Mouse (Mus musculus): ENCODE data around the gene Icos. TPM values are rescaled to one million over a fixed set of nuclear protein-coding genes. Genes with fewer than 3 reads are reported as not detected.

Icos gene
- polyA plus RNA-seq, 1 experiment from 2014 or later = 0.32 TPM

GRCm38 (mm10) chr1:60975646-60976294, 2.0 kb upstream of the Icos start:
- no peaks in the 10 kb centered on the region for H3K27me3 ChIP-seq (replicated peaks; ENCODE audit: control insufficient read depth, insufficient read depth, low read length)
- 80% methylated on average over 5 of the region's 5 CpGs for WGBS
- no peaks in the 10 kb centered on the region for H3K9me3 ChIP-seq (ENCODE audit: control insufficient read depth, low read length)
- no peaks in the 10 kb centered on the region for H3K36me3 ChIP-seq (ENCODE audit: control insufficient read depth, insufficient read depth, low read length)
- no peak overlapping the region for H3K4me2 ChIP-seq
- no peak overlapping the region for H3K27ac ChIP-seq (ENCODE audit: low read depth, low read length)
- H3K4me1 ChIP-seq (replicated peaks; ENCODE audit: control insufficient read depth, insufficient read depth, low read length) = no peaks in the 10 kb centered on the region
- H3K9ac ChIP-seq (ENCODE audit: low read depth, low read length) = no peak overlapping the region
- no peak overlapping the region for H3K4me3 ChIP-seq (ENCODE audit: low read depth, low read length)
- DNase-seq (ENCODE audit: low spot score) = no peak
- ATAC-seq (replicated peaks; ENCODE audit: low FRiP score) = no peak

- ATAC-seq (replicated peaks; ENCODE audit: low FRiP score) (no peak), DNase-seq (ENCODE audit: low spot score) (no peak)
- Histone ChIP-seq H3K4me3 (ENCODE audit: low read depth, low read length) (no peak overlapping the region), H3K36me3 (ENCODE audit: control insufficient read depth, insufficient read depth, low read length) (no peaks in the 10 kb centered on the region), H3K9ac (ENCODE audit: low read depth, low read length) (no peak overlapping the region), H3K27ac (ENCODE audit: low read depth, low read length) (no peak overlapping the region), H3K4me1 (replicated peaks; ENCODE audit: control insufficient read depth, insufficient read depth, low read length) (no peaks in the 10 kb centered on the region), H3K27me3 (replicated peaks; ENCODE audit: control insufficient read depth, insufficient read depth, low read length) (no peaks in the 10 kb centered on the region), H3K9me3 (ENCODE audit: control insufficient read depth, low read length) (no peaks in the 10 kb centered on the region), H3K4me2 (no peak overlapping the region)
- WGBS = 85% methylated on average over 7 of the region's 7 CpGs
Observed at GRCm38 (mm10) chr1:60979126-60979842, 1.6 kb downstream of the Icos start.

GRCm38 (mm10) chr1:60979843-60980235, 2.1 kb downstream of the Icos start:
- H3K4me2 ChIP-seq = no peak overlapping the region
- no peak overlapping the region for H3K9ac ChIP-seq (ENCODE audit: low read depth, low read length)
- WGBS = 67% methylated on average over 2 of the region's 2 CpGs
- ATAC-seq (replicated peaks; ENCODE audit: low FRiP score) (no peak), DNase-seq (ENCODE audit: low spot score) (no peak)
- H3K36me3 ChIP-seq (ENCODE audit: control insufficient read depth, insufficient read depth, low read length) = no peaks in the 10 kb centered on the region
- no peaks in the 10 kb centered on the region for H3K4me1 ChIP-seq (replicated peaks; ENCODE audit: control insufficient read depth, insufficient read depth, low read length)
- no peaks in the 10 kb centered on the region for H3K9me3 ChIP-seq (ENCODE audit: control insufficient read depth, low read length)
- no peak overlapping the region for H3K4me3 ChIP-seq (ENCODE audit: low read depth, low read length)
- H3K27me3 ChIP-seq (replicated peaks; ENCODE audit: control insufficient read depth, insufficient read depth, low read length) = no peaks in the 10 kb centered on the region
- no peak overlapping the region for H3K27ac ChIP-seq (ENCODE audit: low read depth, low read length)

GRCm38 (mm10) chr1:60985075-60985474, 7.3 kb downstream of the Icos start:
- no peaks in the 10 kb centered on the region for H3K4me1 ChIP-seq (replicated peaks; ENCODE audit: control insufficient read depth, insufficient read depth, low read length)
- no peak overlapping the region for H3K27ac ChIP-seq (ENCODE audit: low read depth, low read length)
- no peak for ATAC-seq (replicated peaks; ENCODE audit: low FRiP score)
- no peaks in the 10 kb centered on the region for H3K36me3 ChIP-seq (ENCODE audit: control insufficient read depth, insufficient read depth, low read length)
- no peak overlapping the region for H3K4me3 ChIP-seq (ENCODE audit: low read depth, low read length)
- WGBS = 59% methylated on average over 2 of the region's 2 CpGs
- no peaks in the 10 kb centered on the region for H3K9me3 ChIP-seq (ENCODE audit: control insufficient read depth, low read length)
- no peaks in the 10 kb centered on the region for H3K27me3 ChIP-seq (replicated peaks; ENCODE audit: control insufficient read depth, insufficient read depth, low read length)
- DNase-seq (ENCODE audit: low spot score) = no peak
- H3K9ac ChIP-seq (ENCODE audit: low read depth, low read length) = no peak overlapping the region
- no peak overlapping the region for H3K4me2 ChIP-seq

- H3K4me1 ChIP-seq (replicated peaks; ENCODE audit: control insufficient read depth, insufficient read depth, low read length) = no peaks in the 10 kb centered on the region
- H3K9ac ChIP-seq (ENCODE audit: low read depth, low read length) = no peak overlapping the region
- no peaks in the 10 kb centered on the region for H3K36me3 ChIP-seq (ENCODE audit: control insufficient read depth, insufficient read depth, low read length)
- no peak overlapping the region for H3K27ac ChIP-seq (ENCODE audit: low read depth, low read length)
- H3K4me3 ChIP-seq (ENCODE audit: low read depth, low read length) = no peak overlapping the region
- no peaks in the 10 kb centered on the region for H3K9me3 ChIP-seq (ENCODE audit: control insufficient read depth, low read length)
- DNase-seq (ENCODE audit: low spot score) = no peak
- no peaks in the 10 kb centered on the region for H3K27me3 ChIP-seq (replicated peaks; ENCODE audit: control insufficient read depth, insufficient read depth, low read length)
- ATAC-seq (replicated peaks; ENCODE audit: low FRiP score) = no peak
- WGBS = 71% methylated on average over 5 of the region's 5 CpGs
- H3K4me2 ChIP-seq = no peak overlapping the region
Observed at GRCm38 (mm10) chr1:60986141-60986540, 8.4 kb downstream of the Icos start.

GRCm38 (mm10) chr1:60989086-60989485, 11.4 kb downstream of the Icos start:
- no peaks in the 10 kb centered on the region for H3K36me3 ChIP-seq (ENCODE audit: control insufficient read depth, insufficient read depth, low read length)
- H3K9me3 ChIP-seq (ENCODE audit: control insufficient read depth, low read length) = no peaks in the 10 kb centered on the region
- ATAC-seq (replicated peaks; ENCODE audit: low FRiP score) = no peak
- H3K4me3 ChIP-seq (ENCODE audit: low read depth, low read length) = no peak overlapping the region
- H3K4me2 ChIP-seq = no peak overlapping the region
- 76% methylated on average over 5 of the region's 5 CpGs for WGBS
- no peaks in the 10 kb centered on the region for H3K4me1 ChIP-seq (replicated peaks; ENCODE audit: control insufficient read depth, insufficient read depth, low read length)
- H3K9ac ChIP-seq (ENCODE audit: low read depth, low read length) = no peak overlapping the region
- DNase-seq (ENCODE audit: low spot score) = no peak
- H3K27ac ChIP-seq (ENCODE audit: low read depth, low read length) = no peak overlapping the region
- no peaks in the 10 kb centered on the region for H3K27me3 ChIP-seq (replicated peaks; ENCODE audit: control insufficient read depth, insufficient read depth, low read length)

- Histone ChIP-seq H3K27me3 (replicated peaks; ENCODE audit: control insufficient read depth, insufficient read depth, low read length) (no peaks in the 10 kb centered on the region), H3K4me1 (replicated peaks; ENCODE audit: control insufficient read depth, insufficient read depth, low read length) (no peaks in the 10 kb centered on the region), H3K4me3 (ENCODE audit: low read depth, low read length) (no peak overlapping the region), H3K4me2 (no peak overlapping the region), H3K36me3 (ENCODE audit: control insufficient read depth, insufficient read depth, low read length) (no peaks in the 10 kb centered on the region), H3K9ac (ENCODE audit: low read depth, low read length) (no peak overlapping the region), H3K27ac (ENCODE audit: low read depth, low read length) (no peak overlapping the region), H3K9me3 (ENCODE audit: control insufficient read depth, low read length) (no peaks in the 10 kb centered on the region)
- no peak for ATAC-seq (replicated peaks; ENCODE audit: low FRiP score)
- DNase-seq (ENCODE audit: low spot score) = no peak
- 40% methylated on average over 8 of the region's 8 CpGs for WGBS
Observed at GRCm38 (mm10) chr1:60990305-60990704, 12.6 kb downstream of the Icos start.

- Histone ChIP-seq H3K36me3 (ENCODE audit: control insufficient read depth, insufficient read depth, low read length) (no peaks in the 10 kb centered on the region), H3K27ac (ENCODE audit: low read depth, low read length) (no peak overlapping the region), H3K4me1 (replicated peaks; ENCODE audit: control insufficient read depth, insufficient read depth, low read length) (no peaks in the 10 kb centered on the region), H3K27me3 (replicated peaks; ENCODE audit: control insufficient read depth, insufficient read depth, low read length) (no peaks in the 10 kb centered on the region), H3K4me2 (no peak overlapping the region), H3K9ac (ENCODE audit: low read depth, low read length) (no peak overlapping the region), H3K4me3 (ENCODE audit: low read depth, low read length) (no peak overlapping the region), H3K9me3 (ENCODE audit: control insufficient read depth, low read length) (no peaks in the 10 kb centered on the region)
- 90% methylated on average over 3 of the region's 3 CpGs for WGBS
- no peak for ATAC-seq (replicated peaks; ENCODE audit: low FRiP score)
- DNase-seq (ENCODE audit: low spot score) = no peak
Observed at GRCm38 (mm10) chr1:60998008-60998557, 20.4 kb downstream of the Icos start.

GRCm38 (mm10) chr1:60998689-60999088, 21.0 kb downstream of the Icos start:
- H3K4me3 ChIP-seq (ENCODE audit: low read depth, low read length) = no peak overlapping the region
- H3K4me1 ChIP-seq (replicated peaks; ENCODE audit: control insufficient read depth, insufficient read depth, low read length) = no peaks in the 10 kb centered on the region
- no peaks in the 10 kb centered on the region for H3K36me3 ChIP-seq (ENCODE audit: control insufficient read depth, insufficient read depth, low read length)
- H3K9me3 ChIP-seq (ENCODE audit: control insufficient read depth, low read length) = no peaks in the 10 kb centered on the region
- no peaks in the 10 kb centered on the region for H3K27me3 ChIP-seq (replicated peaks; ENCODE audit: control insufficient read depth, insufficient read depth, low read length)
- H3K9ac ChIP-seq (ENCODE audit: low read depth, low read length) = no peak overlapping the region
- DNase-seq (ENCODE audit: low spot score) (no peak), ATAC-seq (replicated peaks; ENCODE audit: low FRiP score) (no peak)
- no peak overlapping the region for H3K27ac ChIP-seq (ENCODE audit: low read depth, low read length)
- WGBS = 68% methylated on average over 2 of the region's 2 CpGs
- H3K4me2 ChIP-seq = no peak overlapping the region
